Mouse (Mus musculus) midbrain, embryonic 11.5 days (tissue): ENCODE results near the gene Tcte2. TPM values are rescaled to one million over a fixed set of nuclear protein-coding genes. Genes with fewer than 3 reads are reported as not detected.

Source experiments
- ATAC-seq: fragments of 200-750 bp; cut with Nextera tagmentation; 2 replicates; pipeline ENCODE4 v1.8.0; 2017; ENCODE audit warnings: moderate TSS enrichment, moderate library complexity; ENCODE audit not compliant: low FRiP score
- DNase-seq: peaks from one replicate; pipeline ENCODE4 v3.0.0; 2015; ENCODE audit warnings: low spot score; ENCODE audit errors: missing footprints
- H3K27ac ChIP-seq: fragments of 300-500 bp; sonication (generic); 2 replicates; pipeline ENCODE4 v1.5.1; 2014; ENCODE audit warnings: low read depth, low read length
- H3K27me3 ChIP-seq: fragments of 300-500 bp; sonication (generic); 2 replicates; pipeline ENCODE4 v1.6.1; 2014; ENCODE audit warnings: mild to moderate bottlenecking, low read length, moderate library complexity, mixed read lengths; ENCODE audit not compliant: control insufficient read depth, insufficient read depth
- H3K36me3 ChIP-seq: fragments of 300-500 bp; sonication (generic); 2 replicates; pipeline ENCODE4 v1.6.1; 2014; ENCODE audit warnings: mild to moderate bottlenecking, low read length, moderate library complexity, mixed read lengths; ENCODE audit not compliant: control insufficient read depth, insufficient read depth
- H3K4me1 ChIP-seq: fragments of 300-500 bp; sonication (generic); 2 replicates; pipeline ENCODE4 v1.6.1; 2014; ENCODE audit warnings: low read length; ENCODE audit not compliant: control insufficient read depth, insufficient read depth
- H3K4me2 ChIP-seq: fragments of 300-500 bp; sonication (generic); 2 replicates; pipeline ENCODE4 v1.6.1; 2014; ENCODE audit warnings: mild to moderate bottlenecking, moderate library complexity
- H3K4me3 ChIP-seq: fragments of 300-500 bp; sonication (generic); 2 replicates; pipeline ENCODE4 v1.5.1; 2014; ENCODE audit warnings: low read depth, low read length
- H3K9ac ChIP-seq: fragments of 300-500 bp; sonication (generic); 2 replicates; pipeline ENCODE4 v1.6.1; 2014; ENCODE audit warnings: low read length
- H3K9me3 ChIP-seq: fragments of 300-500 bp; sonication (generic); 2 replicates; pipeline ENCODE4 v1.6.1; 2016; ENCODE audit warnings: low read length; ENCODE audit not compliant: control insufficient read depth
- WGBS: fragments of 180-500 bp; shearing (Covaris S2); extraction: QIAGEN DNeasy Blood & Tissue Kit; methylation state at CpG from one replicate; pipeline ENCODE4 v1.1.7; 2014; 5-methylcytosine and 5-hydroxymethylcytosine counted together
- polyA plus RNA-seq: library from polyadenylated mRNA; unstranded; fragments of >200 nt; fragmentation: Nextera tagmentation; extraction: Ambion mirVana; gene quantifications from 2 replicates; pipeline ENCODE4 v1.2.1, GENCODE M21; 2014

The Tcte2 gene
- polyA plus RNA-seq, 1 experiment from 2014 or later, result 5.8 TPM

- no peaks in the 10 kb centered on the region for H3K36me3 ChIP-seq
- H3K9ac ChIP-seq, result no peak overlapping the region
- WGBS, result 86% methylated on average over 5 of the region's 5 CpGs
- ATAC-seq (no peak), DNase-seq (no peak)
- H3K27me3 ChIP-seq, result no peaks in the 10 kb centered on the region
- no peak overlapping the region for H3K27ac ChIP-seq
- H3K4me1 ChIP-seq, result no peaks in the 10 kb centered on the region
- no peak overlapping the region for H3K4me3 ChIP-seq
- H3K9me3 ChIP-seq, result no peaks in the 10 kb centered on the region
- H3K4me2 ChIP-seq, result no peak overlapping the region
These were observed 27.7 kb downstream of the Tcte2 start for GRCm38 (mm10) chr17:13733971-13734370.

GRCm38 (mm10) chr17:13732685-13733084, 28.9 kb downstream of the Tcte2 start:
- 52% methylated on average over 8 of the region's 8 CpGs for WGBS
- H3K27me3 ChIP-seq, result no peaks in the 10 kb centered on the region
- no peaks in the 10 kb centered on the region for H3K4me1 ChIP-seq
- H3K4me3 ChIP-seq, result no peak overlapping the region
- no peak for DNase-seq
- no peaks in the 10 kb centered on the region for H3K36me3 ChIP-seq
- no peak overlapping the region for H3K4me2 ChIP-seq
- H3K9me3 ChIP-seq, result no peaks in the 10 kb centered on the region
- no peak for ATAC-seq
- no peak overlapping the region for H3K27ac ChIP-seq
- H3K9ac ChIP-seq, result no peak overlapping the region

GRCm38 (mm10) chr17:13731727-13732112, 29.9 kb downstream of the Tcte2 start:
- 73% methylated on average over 4 of the region's 4 CpGs for WGBS
- H3K36me3 ChIP-seq, result no peaks in the 10 kb centered on the region
- H3K27ac ChIP-seq, result no peak overlapping the region
- no peak overlapping the region for H3K4me2 ChIP-seq
- H3K9me3 ChIP-seq, result no peaks in the 10 kb centered on the region
- no peaks in the 10 kb centered on the region for H3K27me3 ChIP-seq
- no peak for DNase-seq
- H3K9ac ChIP-seq, result no peak overlapping the region
- no peaks in the 10 kb centered on the region for H3K4me1 ChIP-seq
- ATAC-seq, result no peak
- no peak overlapping the region for H3K4me3 ChIP-seq

GRCm38 (mm10) chr17:13730980-13731726, 30.5 kb downstream of the Tcte2 start:
- Histone ChIP-seq H3K4me1 (no peaks in the 10 kb centered on the region), H3K4me3 (no peak overlapping the region), H3K36me3 (no peaks in the 10 kb centered on the region), H3K27ac (no peak overlapping the region), H3K27me3 (no peaks in the 10 kb centered on the region), H3K4me2 (no peak overlapping the region), H3K9me3 (no peaks in the 10 kb centered on the region), H3K9ac (no peak overlapping the region)
- WGBS, result 91% methylated on average over 6 of the region's 6 CpGs
- no peak for DNase-seq
- no peak for ATAC-seq

GRCm38 (mm10) chr17:13726832-13727355, 34.7 kb downstream of the Tcte2 start:
- H3K4me2 ChIP-seq, result no peak overlapping the region
- no peaks in the 10 kb centered on the region for H3K27me3 ChIP-seq
- WGBS, result 95% methylated on average over 8 of the region's 8 CpGs
- H3K27ac ChIP-seq, result no peak overlapping the region
- peaks cover 8% of the 10 kb centered on the region; the same call in 1 of the 2 replicates for H3K4me1 ChIP-seq
- ATAC-seq (no peak), DNase-seq (no peak)
- no peak overlapping the region for H3K4me3 ChIP-seq
- no peak overlapping the region for H3K9ac ChIP-seq
- no peaks in the 10 kb centered on the region for H3K9me3 ChIP-seq
- no peaks in the 10 kb centered on the region for H3K36me3 ChIP-seq

GRCm38 (mm10) chr17:13725004-13725550, 36.5 kb downstream of the Tcte2 start:
- Histone ChIP-seq H3K4me3 (no peak overlapping the region), H3K4me2 (no peak overlapping the region), H3K36me3 (no peaks in the 10 kb centered on the region), H3K27ac (no peak overlapping the region), H3K9me3 (no peaks in the 10 kb centered on the region), H3K4me1 (peaks cover 8% of the 10 kb centered on the region; the same call in 1 of the 2 replicates), H3K9ac (no peak overlapping the region), H3K27me3 (no peaks in the 10 kb centered on the region)
- WGBS, result 70% methylated on average over 4 of the region's 4 CpGs
- no peak for DNase-seq
- ATAC-seq, result no peak

- ATAC-seq, result peak; percentile 72
These were observed 39.2 kb downstream of the Tcte2 start for GRCm38 (mm10) chr17:13722434-13722833.

GRCm38 (mm10) chr17:13721372-13721771, 40.3 kb downstream of the Tcte2 start:
- no peak overlapping the region for H3K27ac ChIP-seq
- DNase-seq (no peak), ATAC-seq (no peak)
- H3K9me3 ChIP-seq, result no peaks in the 10 kb centered on the region
- peaks cover 8% of the 10 kb centered on the region; the same call in 1 of the 2 replicates for H3K4me1 ChIP-seq
- 73% methylated on average over 2 of the region's 2 CpGs for WGBS
- no peak overlapping the region for H3K9ac ChIP-seq
- H3K27me3 ChIP-seq, result no peaks in the 10 kb centered on the region
- no peaks in the 10 kb centered on the region for H3K36me3 ChIP-seq
- H3K4me2 ChIP-seq, result no peak overlapping the region
- H3K4me3 ChIP-seq, result no peak overlapping the region

More at GRCm38 (mm10) chr17:13722434-13722833, 39.2 kb downstream of the Tcte2 start:
- Histone ChIP-seq H3K9ac (no peak overlapping the region), H3K4me2 (no peak overlapping the region), H3K27me3 (no peaks in the 10 kb centered on the region), H3K27ac (no peak overlapping the region; the same call in 1 of the 2 replicates), H3K9me3 (no peaks in the 10 kb centered on the region), H3K36me3 (no peaks in the 10 kb centered on the region), H3K4me3 (no peak overlapping the region), H3K4me1 (peaks cover 8% of the 10 kb centered on the region; the same call in 1 of the 2 replicates)
- WGBS, result 36% methylated on average over 2 of the region's 2 CpGs
- DNase-seq, result no peak

- Histone ChIP-seq H3K27ac (no peak overlapping the region), H3K36me3 (no peaks in the 10 kb centered on the region), H3K4me3 (no peak overlapping the region), H3K27me3 (no peaks in the 10 kb centered on the region), H3K4me2 (no peak overlapping the region), H3K9ac (no peak overlapping the region), H3K4me1 (peaks cover 8% of the 10 kb centered on the region; the same call in 1 of the 2 replicates), H3K9me3 (no peaks in the 10 kb centered on the region)
- DNase-seq (no peak), ATAC-seq (no peak)
- WGBS, result 82% methylated on average over 5 of the region's 5 CpGs
These were observed 41.4 kb downstream of the Tcte2 start for GRCm38 (mm10) chr17:13720187-13720586.
